Mouse (Mus musculus) E14TG2a.4 (cell line): ENCODE measurements around the gene Tmcc1.

Experiments
- H3K27me3 ChIP-seq: 2 replicates; pipeline ENCODE4 v1.6.1; 2014; ENCODE audit warnings: low read length, control low read depth; ENCODE audit not compliant: insufficient read depth
- H3K36me3 ChIP-seq: 2 replicates; pipeline ENCODE4 v1.6.1; 2014; ENCODE audit warnings: low read length, control low read depth; ENCODE audit not compliant: insufficient read depth
- H3K4me1 ChIP-seq: replicated peaks from 2 replicates; pipeline ENCODE4 v1.6.1; 2014; ENCODE audit warnings: low read depth, low read length, control low read depth
- H3K4me3 ChIP-seq: replicated peaks from 2 replicates; pipeline ENCODE4 v1.5.1; 2014; ENCODE audit warnings: mild to moderate bottlenecking, low read length
- H3K9me3 ChIP-seq: 2 replicates; pipeline ENCODE4 v1.6.1; 2014; ENCODE audit warnings: low read length, control low read depth
- CTCF ChIP-seq: conservative IDR thresholded peaks from 2 replicates; pipeline ENCODE4 v1.5.1; 2014; ENCODE audit warnings: low read length
- NANOG ChIP-seq: IDR thresholded peaks from 2 replicates; pipeline ENCODE4 v1.6.1; 2014; ENCODE audit warnings: borderline replicate concordance, low read length, mixed read lengths
- POU5F1 ChIP-seq: IDR thresholded peaks from 2 replicates; pipeline ENCODE4 v1.6.1; 2014; ENCODE audit warnings: low read length, borderline replicate concordance

Tmcc1 gene

GRCm38 (mm10) chr6:116058541-116059300 lies 134.6 kb downstream of the Tmcc1 start:
- H3K4me3 ChIP-seq: no peak overlapping the region
- TF ChIP-seq NANOG: no peak
- no peak for TF ChIP-seq POU5F1
- TF ChIP-seq CTCF: no peak
- H3K36me3 ChIP-seq: no peaks in the 10 kb centered on the region
- no peaks in the 10 kb centered on the region for H3K9me3 ChIP-seq
- H3K27me3 ChIP-seq: peaks cover 39% of the 10 kb centered on the region
- peaks cover 19% of the 10 kb centered on the region for H3K4me1 ChIP-seq

- TF ChIP-seq NANOG: peak; percentile 85
- no peak for TF ChIP-seq CTCF
- TF ChIP-seq POU5F1: 0 out of 2 replicates have a peak, but pooled peaks have one; percentile 10
- H3K4me1 ChIP-seq: peaks cover 19% of the 10 kb centered on the region
- no peaks in the 10 kb centered on the region for H3K9me3 ChIP-seq
- no peak overlapping the region for H3K4me3 ChIP-seq
- no peaks in the 10 kb centered on the region for H3K36me3 ChIP-seq
- peaks cover 49% of the 10 kb centered on the region for H3K27me3 ChIP-seq
Observed at GRCm38 (mm10) chr6:116056676-116057264, 136.5 kb downstream of the Tmcc1 start.

DNA sequence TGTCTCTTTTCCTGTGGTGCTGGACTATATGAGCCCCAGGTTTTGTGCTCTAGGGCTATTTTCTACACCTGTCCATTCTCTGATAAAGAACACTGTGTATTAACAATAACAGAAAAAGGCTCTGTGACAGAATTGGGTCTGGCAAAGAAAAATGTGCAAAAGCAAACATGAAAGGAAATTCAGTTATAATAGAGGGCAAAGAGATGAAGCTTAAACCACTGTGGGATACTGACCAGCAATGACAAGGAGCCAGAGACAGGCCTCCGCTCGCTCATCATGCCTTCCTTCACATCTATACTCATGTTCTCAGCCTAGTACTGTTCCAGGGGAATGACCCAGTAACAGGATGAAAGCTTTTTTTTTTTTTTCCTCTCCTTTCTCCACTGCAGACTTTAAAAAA lies 137.5 kb downstream of the Tmcc1 start:
- peaks cover 45% of the 10 kb centered on the region for H3K27me3 ChIP-seq
- H3K36me3 ChIP-seq: no peaks in the 10 kb centered on the region
- TF ChIP-seq NANOG (no peak), POU5F1 (no peak), CTCF (no peak)
- no peaks in the 10 kb centered on the region for H3K9me3 ChIP-seq
- H3K4me3 ChIP-seq: no peak overlapping the region
- peaks cover 19% of the 10 kb centered on the region for H3K4me1 ChIP-seq

- H3K4me1 ChIP-seq: peaks cover 19% of the 10 kb centered on the region
- no peak overlapping the region for H3K4me3 ChIP-seq
- no peaks in the 10 kb centered on the region for H3K36me3 ChIP-seq
- TF ChIP-seq NANOG (no peak), CTCF (no peak), POU5F1 (no peak)
- H3K27me3 ChIP-seq: peaks cover 39% of the 10 kb centered on the region
- H3K9me3 ChIP-seq: no peaks in the 10 kb centered on the region
Observed at GRCm38 (mm10) chr6:116055001-116055471, 138.2 kb downstream of the Tmcc1 start.

DNA sequence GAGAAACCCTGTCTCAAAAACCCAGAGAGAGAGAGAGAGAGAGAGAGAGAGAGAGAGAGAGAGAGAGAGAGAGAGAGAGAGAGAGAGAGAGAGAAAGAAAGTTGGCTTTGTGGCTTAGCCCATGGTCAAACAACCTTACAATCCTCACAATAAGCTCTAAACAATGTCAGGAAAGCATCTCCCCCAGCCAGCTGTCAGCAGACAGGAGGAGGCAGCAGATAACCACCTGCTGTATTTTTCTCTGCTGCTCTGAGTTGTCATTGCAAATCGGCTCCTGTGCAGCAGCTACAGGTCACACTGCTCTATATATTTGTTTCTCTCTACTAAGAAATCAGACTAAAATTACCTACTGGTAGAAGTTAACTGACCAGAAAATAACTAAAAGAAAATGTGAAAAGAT lies 145.4 kb downstream of the Tmcc1 start:
- Histone ChIP-seq H3K4me1 (0 out of 2 replicates have a peak, but pooled peaks cover 4% of the 10 kb centered on the region), H3K4me3 (no peak overlapping the region), H3K27me3 (peaks cover 11% of the 10 kb centered on the region; the same call in 1 of the 2 replicates), H3K36me3 (no peaks in the 10 kb centered on the region), H3K9me3 (no peaks in the 10 kb centered on the region)
- TF ChIP-seq CTCF (no peak), NANOG (no peak), POU5F1 (no peak)

DNA sequence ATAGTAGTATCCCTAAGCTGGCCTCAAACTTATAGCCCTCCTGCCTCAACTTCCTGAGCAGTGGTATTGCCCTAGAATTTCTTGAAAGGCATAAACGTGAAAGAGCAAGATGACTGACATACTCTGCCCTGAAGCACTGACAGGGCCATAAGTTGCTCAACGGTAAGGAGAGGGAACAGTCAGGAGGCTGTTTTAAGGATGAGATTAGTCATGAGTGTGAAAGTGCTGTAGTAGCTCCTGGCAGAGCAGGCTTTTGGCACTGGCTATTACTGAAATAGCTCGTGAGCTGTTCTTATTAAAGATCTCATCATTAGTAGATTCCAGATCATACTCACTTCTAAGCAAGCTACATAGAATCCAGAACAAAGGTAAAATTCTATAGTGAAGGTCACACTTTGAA lies 145.9 kb downstream of the Tmcc1 start:
- H3K27me3 ChIP-seq: 0 out of 2 replicates have a peak, but pooled peaks cover 6% of the 10 kb centered on the region
- no peaks in the 10 kb centered on the region for H3K36me3 ChIP-seq
- H3K4me1 ChIP-seq: 0 out of 2 replicates have a peak, but pooled peaks cover 4% of the 10 kb centered on the region
- H3K9me3 ChIP-seq: no peaks in the 10 kb centered on the region
- TF ChIP-seq CTCF (no peak), POU5F1 (no peak), NANOG (no peak)
- H3K4me3 ChIP-seq: no peak overlapping the region

GRCm38 (mm10) chr6:116044039-116044438 lies 149.2 kb downstream of the Tmcc1 start:
- Histone ChIP-seq H3K9me3 (no peaks in the 10 kb centered on the region), H3K27me3 (0 out of 2 replicates have a peak, but pooled peaks cover 4% of the 10 kb centered on the region), H3K4me1 (0 out of 2 replicates have a peak, but pooled peaks cover 4% of the 10 kb centered on the region), H3K36me3 (no peaks in the 10 kb centered on the region), H3K4me3 (no peak overlapping the region)
- no peak for TF ChIP-seq NANOG
- TF ChIP-seq POU5F1: no peak
- no peak for TF ChIP-seq CTCF

DNA sequence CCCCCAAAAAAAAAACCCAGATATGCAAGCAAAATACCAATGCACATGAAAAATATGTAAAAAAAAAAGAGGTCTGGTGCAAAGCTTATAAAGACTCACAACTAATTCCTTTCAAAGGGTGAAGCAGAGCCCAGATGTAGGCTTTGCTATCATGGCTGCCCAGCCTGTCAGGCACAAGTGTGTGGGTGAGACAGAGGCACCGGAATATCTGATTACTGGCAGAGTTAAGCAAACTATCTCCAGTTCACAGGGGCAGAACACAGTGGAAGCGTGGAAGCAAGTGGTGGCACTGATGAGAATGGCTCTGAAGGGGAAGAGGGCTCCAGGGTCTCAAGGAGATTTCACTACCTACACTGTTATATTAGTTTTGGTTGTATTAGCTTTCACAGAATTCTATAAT lies 155.1 kb downstream of the Tmcc1 start:
- H3K4me1 ChIP-seq: no peaks in the 10 kb centered on the region
- no peaks in the 10 kb centered on the region for H3K9me3 ChIP-seq
- H3K27me3 ChIP-seq: no peaks in the 10 kb centered on the region
- TF ChIP-seq NANOG (no peak), CTCF (no peak), POU5F1 (no peak)
- H3K4me3 ChIP-seq: no peak overlapping the region
- H3K36me3 ChIP-seq: no peaks in the 10 kb centered on the region
